ENCODE assay signal across 9 mouse cellular contexts in the genomic region with DNA sequence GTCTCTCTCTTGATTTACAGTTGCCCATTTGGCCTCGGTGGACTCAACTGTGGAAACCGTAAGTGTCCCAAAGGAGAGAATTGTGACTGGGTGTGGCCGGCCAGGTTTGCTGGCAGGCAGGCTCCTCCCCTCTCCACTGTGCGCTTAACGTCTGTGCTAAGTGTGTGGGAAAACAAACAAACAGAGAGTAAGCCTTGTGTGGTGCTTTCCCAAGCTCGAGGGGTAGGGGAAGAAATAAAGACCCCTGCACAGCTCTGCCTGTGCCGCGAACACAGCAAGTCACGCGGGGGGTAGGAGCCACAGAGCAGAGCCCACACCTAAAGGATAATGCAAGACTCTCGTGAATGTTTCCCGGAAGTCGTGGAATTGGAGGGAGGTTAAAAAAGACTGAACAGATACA. TPM values are rescaled to one million over a fixed set of nuclear protein-coding genes. Genes with fewer than 3 reads are reported as not detected.
DNase-seq lines count a peak whose midpoint lies in the region; ATAC-seq and TF ChIP-seq lines count a peak whose summit lies in the region.
"Had no signal": no experiment of that assay in that cellular context is flagged by ENCODE, and none has a peak within 500 bp of the region (broad histone marks: within the 10 kb centered on the region; RNA-seq: fewer than 3 reads in every experiment).

No protein-coding gene starts in this region.

- H3K4me2 ChIP-seq in hindbrain, embryonic 15.5 days: peak overlapping the region; percentile 30
- no peak overlapping the region for H3K4me2 ChIP-seq in hindbrain, embryonic 12.5 days (replicated peaks)
- peak overlapping the region; percentile 29 for H3K4me2 ChIP-seq in limb, embryonic 12.5 days

- no peak overlapping the region for H3K9ac ChIP-seq in hindbrain, embryonic 15.5 days
- H3K9ac ChIP-seq in hindbrain, embryonic 12.5 days: no peak overlapping the region
- no peak overlapping the region for H3K9ac ChIP-seq in limb, embryonic 12.5 days (replicated peaks)

- no peaks in the 10 kb centered on the region for H3K9me3 ChIP-seq in hindbrain, embryonic 15.5 days
- no peaks in the 10 kb centered on the region for H3K9me3 ChIP-seq in hindbrain, embryonic 12.5 days (replicated peaks)
- H3K9me3 ChIP-seq in limb, embryonic 12.5 days: no peaks in the 10 kb centered on the region

- peaks cover under 1% of the 10 kb centered on the region; the same call in 1 of the 2 replicates for H3K4me1 ChIP-seq in hindbrain, embryonic 15.5 days (replicated peaks)
- H3K4me1 ChIP-seq in hindbrain, embryonic 12.5 days: no peaks in the 10 kb centered on the region
- H3K4me1 ChIP-seq in limb, embryonic 12.5 days (replicated peaks): no peaks in the 10 kb centered on the region
- H3K4me1 ChIP-seq in small intestine, adult 2 months (ENCODE audit: control insufficient read depth, insufficient read depth, insufficient read length, low read length): peaks cover 22% of the 10 kb centered on the region; the same call in 1 of the 2 replicates

- 46% methylated on average over 13 of the region's 13 CpGs for WGBS in hindbrain, embryonic 15.5 days
- WGBS in hindbrain, embryonic 12.5 days: 36% methylated on average over 13 of the region's 13 CpGs
- 22% methylated on average over 13 of the region's 13 CpGs for WGBS in limb, embryonic 12.5 days
- 16% methylated on average over 13 of the region's 13 CpGs for WGBS in small intestine, adult 2 months

- no peak for ATAC-seq in hindbrain, embryonic 15.5 days (ENCODE audit: low FRiP score, low read depth)
- no peak for ATAC-seq in hindbrain, embryonic 12.5 days (ENCODE audit: low FRiP score)
- peak; percentile 5 for ATAC-seq in activated CD4-positive, CD25-positive, alpha-beta regulatory T cell, adult 4 months
- ATAC-seq in limb, embryonic 12.5 days (ENCODE audit: insufficient number of reproducible peaks, insufficient read depth, low FRiP score, low TSS enrichment, low read depth): no peak

- no peak for TF ChIP-seq POLR2A in small intestine, adult 2 months (IDR thresholded peaks at IDR 0.05; ENCODE audit: low read depth, low read length)

- no peak for DNase-seq in left cerebral cortex, adult 8-10 months (ENCODE audit: low spot score in 2 of 2)
- DNase-seq in layer of hippocampus, adult 2 months (ENCODE audit: low spot score in 2 of 2): no peak
- DNase-seq in gastrocnemius, postnatal 25 days: no peak
- DNase-seq: kidney, adult 9 months had no signal

- H3K36me3 ChIP-seq in hindbrain, embryonic 15.5 days: no peaks in the 10 kb centered on the region
- H3K36me3 ChIP-seq in hindbrain, embryonic 12.5 days: peaks cover 23% of the 10 kb centered on the region
- peaks cover 29% of the 10 kb centered on the region for H3K36me3 ChIP-seq in limb, embryonic 12.5 days
- H3K36me3 ChIP-seq in small intestine, adult 2 months (ENCODE audit: control insufficient read depth, insufficient read depth, low read length): no peaks in the 10 kb centered on the region; the same call in none of the 2 replicates

- no peak overlapping the region for H3K4me3 ChIP-seq in hindbrain, embryonic 15.5 days
- H3K4me3 ChIP-seq in hindbrain, embryonic 12.5 days: no peak overlapping the region
- no peak overlapping the region for H3K4me3 ChIP-seq in limb, embryonic 12.5 days (replicated peaks)
- H3K4me3 ChIP-seq in small intestine, adult 2 months (ENCODE audit: low read depth, low read length): peak overlapping the region; percentile 59
- no peak overlapping the region for H3K4me3 ChIP-seq in layer of hippocampus, adult 2 months

- no peak for TF ChIP-seq CTCF in small intestine, adult 2 months (IDR thresholded peaks at IDR 0.05; ENCODE audit: extremely low read depth, insufficient read length, insufficient replicate concordance, low read depth, low read length)
- TF ChIP-seq CTCF in layer of hippocampus, adult 2 months (conservative IDR thresholded peaks at IDR 0.05): no peak

- no peaks in the 10 kb centered on the region for H3K27me3 ChIP-seq in hindbrain, embryonic 15.5 days
- H3K27me3 ChIP-seq in hindbrain, embryonic 12.5 days: no peaks in the 10 kb centered on the region
- H3K27me3 ChIP-seq in limb, embryonic 12.5 days: no peaks in the 10 kb centered on the region
- H3K27me3 ChIP-seq in small intestine, adult 2 months (ENCODE audit: control insufficient read depth, insufficient read depth, low read length): no peaks in the 10 kb centered on the region

- no peak overlapping the region for H3K27ac ChIP-seq in hindbrain, embryonic 15.5 days (replicated peaks)
- H3K27ac ChIP-seq in hindbrain, embryonic 12.5 days: no peak overlapping the region
- no peak overlapping the region for H3K27ac ChIP-seq in limb, embryonic 12.5 days
- peak overlapping the region; percentile 94 for H3K27ac ChIP-seq in small intestine, adult 2 months (ENCODE audit: insufficient read depth, low read depth, low read length)
- no peak overlapping the region for H3K27ac ChIP-seq in layer of hippocampus, adult 2 months

RNA-seq across cellular contexts. Expression of a gene that starts 42.7 kb away (rescaled TPM):
- polyA plus RNA-seq in hindbrain, embryonic 15.5 days (2015; fragmentation: Nextera tagmentation; extraction: Ambion mirVana): 0.05 TPM in 1 of 2 replicates, not detected in the other
- 0.12 TPM in 1 of 2 replicates, not detected in the other for polyA plus RNA-seq in hindbrain, embryonic 12.5 days (2016; fragmentation: Nextera tagmentation; extraction: Ambion mirVana)
- polyA plus RNA-seq in activated CD4-positive, CD25-positive, alpha-beta regulatory T cell, adult 4 months (2017; shearing (Covaris generic)): 1 to 10 TPM in 1 of 2 experiments, under 1 TPM in 1; 0.41 to 1.3 TPM
- polyA plus RNA-seq in limb, embryonic 12.5 days (2016; fragmentation: Nextera tagmentation; extraction: Ambion mirVana): 0.11 and 0.18 TPM in 2 replicates
- polyA plus RNA-seq in small intestine, adult 2 months (2012; rRNA removed): 2,067 and 2,412 TPM in 2 replicates
- under 1 TPM in 1 of 4 experiments, not detected in 3; 0.11 TPM for total RNA-seq in left cerebral cortex, adult 8-10 months (2022)
- not detected for total RNA-seq in layer of hippocampus, adult 2 months (2021)
- total RNA-seq in gastrocnemius, postnatal 25 days (2021): not detected

Comparison
In these comparisons a context has a peak if more than half of its experiments do, and no peak if none do; other contexts are left out.
1. RNA of a gene that starts 42.7 kb away (polyA plus RNA-seq): 2,067 to 2,412 TPM in small intestine, adult 2 months; 0.41 to 1.3 TPM in activated CD4-positive, CD25-positive, alpha-beta regulatory T cell, adult 4 months, 0.12 TPM in hindbrain, embryonic 12.5 days, 0.11 to 0.18 TPM in limb, embryonic 12.5 days and 0.05 TPM in hindbrain, embryonic 15.5 days; every median in the first group is over 100 times any median in the second.